ENCODE assay signal across 18 mouse cellular contexts in genomic region chr15:26276608-26277007, GRCm38 (mm10). TPM values are rescaled to one million over a fixed set of nuclear protein-coding genes. Genes with fewer than 3 reads are reported as not detected.
DNase-seq lines count a peak whose midpoint lies in the region; ATAC-seq and TF ChIP-seq lines count a peak whose summit lies in the region.
"Had no signal": no experiment of that assay in that cellular context is flagged by ENCODE, and none has a peak within 500 bp of the region (broad histone marks: within the 10 kb centered on the region; RNA-seq: fewer than 3 reads in every experiment).

No protein-coding gene starts in this region.

- no peak overlapping the region for H3K27ac ChIP-seq in forebrain, embryonic 14.5 days (ENCODE audit: low read depth, low read length)
- H3K27ac ChIP-seq in forebrain, embryonic 12.5 days: no peak overlapping the region
- H3K27ac ChIP-seq in lung, embryonic 15.5 days: no peak overlapping the region
- no peak overlapping the region for H3K27ac ChIP-seq in lung, postnatal 0 days (ENCODE audit: low read length)
- no peak overlapping the region for H3K27ac ChIP-seq in liver, postnatal 0 days (ENCODE audit: low read depth)
- H3K27ac ChIP-seq: embryonic facial prominence, embryonic 10.5 days; gastrocnemius, adult 2 months; hindbrain, embryonic 10.5 days; hindbrain, embryonic 14.5 days had no signal

- 47% methylated on average over 5 of the region's 5 CpGs for WGBS in forebrain, embryonic 14.5 days
- WGBS in forebrain, embryonic 12.5 days: 81% methylated on average over 5 of the region's 5 CpGs
- WGBS in lung, embryonic 15.5 days: 47% methylated on average over 5 of the region's 5 CpGs
- 63% methylated on average over 5 of the region's 5 CpGs for WGBS in lung, postnatal 0 days
- 73% methylated on average over 5 of the region's 5 CpGs for WGBS in liver, postnatal 0 days (ENCODE audit: insufficient replicate concordance)

- H3K9me3 ChIP-seq in forebrain, embryonic 14.5 days (replicated peaks; ENCODE audit: control insufficient read depth, low read length): no peaks in the 10 kb centered on the region
- no peaks in the 10 kb centered on the region for H3K9me3 ChIP-seq in forebrain, embryonic 12.5 days
- H3K9me3 ChIP-seq in lung, embryonic 15.5 days: no peaks in the 10 kb centered on the region
- no peaks in the 10 kb centered on the region for H3K9me3 ChIP-seq in lung, postnatal 0 days (ENCODE audit: low read length)
- H3K9me3 ChIP-seq in liver, postnatal 0 days (ENCODE audit: low read length): no peaks in the 10 kb centered on the region
- H3K9me3 ChIP-seq: embryonic facial prominence, embryonic 10.5 days; heart, embryonic 12.5 days; hindbrain, embryonic 10.5 days had no signal

- H3K4me1 ChIP-seq in forebrain, embryonic 14.5 days (ENCODE audit: control insufficient read depth, insufficient read depth, low read length): peaks cover 5% of the 10 kb centered on the region; the same call in 1 of the 2 replicates
- peaks cover 2% of the 10 kb centered on the region; the same call in 1 of the 2 replicates for H3K4me1 ChIP-seq in forebrain, embryonic 12.5 days
- peaks cover 5% of the 10 kb centered on the region; the same call in 1 of the 2 replicates for H3K4me1 ChIP-seq in lung, embryonic 15.5 days
- H3K4me1 ChIP-seq in lung, postnatal 0 days (ENCODE audit: insufficient read depth, low read depth, low read length): no peaks in the 10 kb centered on the region
- H3K4me1 ChIP-seq in liver, postnatal 0 days (ENCODE audit: insufficient read depth): no peaks in the 10 kb centered on the region
- H3K4me1 ChIP-seq: embryonic facial prominence, embryonic 10.5 days; heart, embryonic 12.5 days; hindbrain, embryonic 10.5 days had no signal

- H3K4me2 ChIP-seq in forebrain, embryonic 14.5 days (ENCODE audit: low read length): no peak overlapping the region
- no peak overlapping the region for H3K4me2 ChIP-seq in forebrain, embryonic 12.5 days
- H3K4me2 ChIP-seq in lung, embryonic 15.5 days: no peak overlapping the region
- no peak overlapping the region for H3K4me2 ChIP-seq in lung, postnatal 0 days (replicated peaks; ENCODE audit: low read depth, low read length)
- H3K4me2 ChIP-seq in liver, postnatal 0 days (ENCODE audit: low read depth, low read length): no peak overlapping the region
- H3K4me2 ChIP-seq: heart, embryonic 12.5 days; hindbrain, embryonic 14.5 days had no signal

- ATAC-seq in forebrain, embryonic 14.5 days: peak; percentile 49
- no peak for ATAC-seq in forebrain, embryonic 12.5 days (ENCODE audit: low FRiP score)
- ATAC-seq in lung, embryonic 15.5 days (ENCODE audit: borderline replicate concordance, extremely low read depth, low FRiP score, low TSS enrichment): peak; percentile 57; the same call in 1 of the 2 replicates
- no peak for ATAC-seq in lung, postnatal 0 days
- no peak for ATAC-seq in liver, postnatal 0 days
- ATAC-seq: activated CD4-positive, CD25-positive, alpha-beta regulatory T cell, adult 4 months; inflammation-experienced regulatory T-cells, adult 6 months; Patski had no signal

- H3K36me3 ChIP-seq in forebrain, embryonic 14.5 days (ENCODE audit: control insufficient read depth, insufficient read depth, low read length): no peaks in the 10 kb centered on the region
- no peaks in the 10 kb centered on the region for H3K36me3 ChIP-seq in forebrain, embryonic 12.5 days (replicated peaks)
- H3K36me3 ChIP-seq in lung, embryonic 15.5 days: no peaks in the 10 kb centered on the region
- no peaks in the 10 kb centered on the region for H3K36me3 ChIP-seq in lung, postnatal 0 days (ENCODE audit: insufficient read depth, low read length)
- H3K36me3 ChIP-seq in liver, postnatal 0 days (replicated peaks; ENCODE audit: insufficient read depth, low read length): no peaks in the 10 kb centered on the region
- H3K36me3 ChIP-seq: embryonic facial prominence, embryonic 10.5 days; heart, embryonic 12.5 days; hindbrain, embryonic 10.5 days had no signal

- TF ChIP-seq CTCF in lung, postnatal 0 days (IDR thresholded peaks at IDR 0.05): no peak
- TF ChIP-seq CTCF in liver, postnatal 0 days (IDR thresholded peaks at IDR 0.05; ENCODE audit: low read depth): no peak

- TF ChIP-seq EP300 in lung, postnatal 0 days (IDR thresholded peaks at IDR 0.05): no peak
- TF ChIP-seq EP300 in liver, postnatal 0 days (IDR thresholded peaks at IDR 0.05; ENCODE audit: low read depth): no peak

- peak; percentile 63 for DNase-seq in forebrain, embryonic 14.5 days (ENCODE audit: low spot score)
- DNase-seq in lung, postnatal 0 days (ENCODE audit: low spot score): no peak
- peak; percentile 11 for DNase-seq in retina, postnatal 1 day
- DNase-seq in retina, embryonic 14.5 days (ENCODE audit: low spot score): no peak
- DNase-seq in liver, postnatal 0 days: no peak
- DNase-seq: adrenal gland, postnatal 25 days; cerebellum, adult 2 months; gastrocnemius, adult 2 months; gastrocnemius, postnatal 25 days had no signal

- H3K27me3 ChIP-seq in forebrain, embryonic 14.5 days (replicated peaks; ENCODE audit: control insufficient read depth, insufficient read depth, low read length): no peaks in the 10 kb centered on the region
- no peaks in the 10 kb centered on the region for H3K27me3 ChIP-seq in forebrain, embryonic 12.5 days
- H3K27me3 ChIP-seq in lung, embryonic 15.5 days: no peaks in the 10 kb centered on the region
- H3K27me3 ChIP-seq in lung, postnatal 0 days (replicated peaks; ENCODE audit: insufficient read depth, low read length): no peaks in the 10 kb centered on the region
- no peaks in the 10 kb centered on the region for H3K27me3 ChIP-seq in liver, postnatal 0 days (ENCODE audit: insufficient read depth, low read length)
- H3K27me3 ChIP-seq: heart, embryonic 12.5 days had no signal

- H3K9ac ChIP-seq in forebrain, embryonic 14.5 days (ENCODE audit: low read length): no peak overlapping the region
- H3K9ac ChIP-seq in forebrain, embryonic 12.5 days: no peak overlapping the region
- no peak overlapping the region for H3K9ac ChIP-seq in lung, embryonic 15.5 days
- no peak overlapping the region for H3K9ac ChIP-seq in lung, postnatal 0 days (replicated peaks; ENCODE audit: low read depth)
- H3K9ac ChIP-seq in liver, postnatal 0 days (replicated peaks): no peak overlapping the region
- H3K9ac ChIP-seq: heart, embryonic 12.5 days; hindbrain, embryonic 14.5 days had no signal

- H3K4me3 ChIP-seq in forebrain, embryonic 14.5 days (ENCODE audit: low read depth, low read length): no peak overlapping the region
- H3K4me3 ChIP-seq in forebrain, embryonic 12.5 days (replicated peaks): no peak overlapping the region
- H3K4me3 ChIP-seq in lung, embryonic 15.5 days: no peak overlapping the region
- H3K4me3 ChIP-seq in lung, postnatal 0 days (ENCODE audit: low read depth, low read length): no peak overlapping the region
- H3K4me3 ChIP-seq in liver, postnatal 0 days (ENCODE audit: low read depth, low read length): no peak overlapping the region
- H3K4me3 ChIP-seq: embryonic facial prominence, embryonic 10.5 days; gastrocnemius, adult 2 months; heart, embryonic 12.5 days; hindbrain, embryonic 10.5 days had no signal

RNA-seq across cellular contexts. Expression of gene March11, which starts 32.2 kb away (rescaled TPM):
- 3.2 and 4.6 TPM in 2 replicates for polyA plus RNA-seq in forebrain, embryonic 14.5 days (2014; fragmentation: Nextera tagmentation; extraction: Ambion mirVana)
- 1.6 and 3.4 TPM in 2 replicates for polyA plus RNA-seq in forebrain, embryonic 12.5 days (2016; fragmentation: Nextera tagmentation; extraction: Ambion mirVana)
- polyA plus RNA-seq in lung, embryonic 15.5 days (2015; fragmentation: Nextera tagmentation; extraction: Ambion mirVana): 0.16 and 0.44 TPM in 2 replicates
- not detected in 2 replicates for polyA plus RNA-seq in lung, postnatal 0 days (2015; fragmentation: Nextera tagmentation; extraction: Ambion mirVana)
- polyA plus RNA-seq in liver, postnatal 0 days (2015; fragmentation: Nextera tagmentation; extraction: Ambion mirVana): not detected in 2 replicates
- polyA plus RNA-seq: activated CD4-positive, CD25-positive, alpha-beta regulatory T cell, adult 4 months had no signal

Comparison
In these comparisons a context has a peak if more than half of its experiments do, and no peak if none do; other contexts are left out.
1. ATAC-seq: peak in forebrain, embryonic 14.5 days (single experiment) and lung, embryonic 15.5 days (single experiment); none in forebrain, embryonic 12.5 days (single experiment), lung, postnatal 0 days (single experiment) and liver, postnatal 0 days (single experiment).
2. DNase-seq: peak in forebrain, embryonic 14.5 days (single experiment) and retina, postnatal 1 day (single experiment); none in lung, postnatal 0 days (single experiment), retina, embryonic 14.5 days (single experiment) and liver, postnatal 0 days (single experiment).